Comparison of ENCODE assay signal across 24 mouse cellular contexts in the genomic region with DNA sequence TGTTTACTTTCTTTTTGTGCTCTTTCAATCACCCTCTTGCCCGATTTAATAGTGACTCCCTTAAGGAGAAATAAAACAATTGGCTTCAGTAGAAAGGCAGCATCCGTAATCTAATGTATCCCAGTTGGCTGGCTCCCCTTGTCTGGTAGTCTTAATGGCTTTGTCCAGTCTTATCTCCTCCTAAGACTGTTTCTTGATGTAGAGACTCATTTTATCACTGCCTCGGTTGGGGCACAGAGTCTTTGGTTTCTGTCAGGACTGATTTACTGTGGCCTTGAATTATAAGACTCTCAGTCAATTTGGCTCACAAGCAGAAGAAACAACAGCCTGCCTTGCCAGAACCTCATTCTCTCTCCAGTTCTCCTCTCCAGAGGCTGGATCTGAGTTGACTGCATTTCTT.
DNase-seq lines count a peak whose midpoint lies in the region; ATAC-seq lines count a peak whose summit lies in the region.
"Had no signal": no experiment of that assay in that cellular context is flagged by ENCODE, and none has a peak within 500 bp of the region (broad histone marks: within the 10 kb centered on the region; RNA-seq: fewer than 3 reads in every experiment).

No protein-coding gene starts in this region.

- H3K9me3 ChIP-seq in kidney, embryonic 14.5 days (ENCODE audit: control insufficient read depth, low read length): no peaks in the 10 kb centered on the region
- H3K9me3 ChIP-seq in kidney, embryonic 15.5 days (replicated peaks): no peaks in the 10 kb centered on the region
- H3K9me3 ChIP-seq in lung, embryonic 15.5 days: no peaks in the 10 kb centered on the region
- H3K9me3 ChIP-seq: embryonic facial prominence, embryonic 15.5 days; forebrain, embryonic 10.5 days; heart, embryonic 12.5 days; hindbrain, embryonic 10.5 days; hindbrain, embryonic 15.5 days had no signal

- WGBS in kidney, embryonic 14.5 days: 44% methylated on average over 3 of the region's 3 CpGs
- 52% methylated on average over 3 of the region's 3 CpGs for WGBS in kidney, embryonic 15.5 days
- WGBS in lung, embryonic 15.5 days: 32% methylated on average over 3 of the region's 3 CpGs

- no peak overlapping the region for H3K27ac ChIP-seq in kidney, embryonic 14.5 days (ENCODE audit: low read depth, low read length)
- H3K27ac ChIP-seq in kidney, embryonic 15.5 days: no peak overlapping the region
- no peak overlapping the region for H3K27ac ChIP-seq in lung, embryonic 15.5 days
- H3K27ac ChIP-seq: embryonic facial prominence, embryonic 15.5 days; forebrain, embryonic 10.5 days; gastrocnemius, adult 2 months; hindbrain, embryonic 10.5 days; hindbrain, embryonic 15.5 days had no signal

- no peaks in the 10 kb centered on the region for H3K36me3 ChIP-seq in kidney, embryonic 14.5 days (ENCODE audit: control insufficient read depth, insufficient read depth, low read length)
- no peaks in the 10 kb centered on the region for H3K36me3 ChIP-seq in kidney, embryonic 15.5 days
- no peaks in the 10 kb centered on the region for H3K36me3 ChIP-seq in lung, embryonic 15.5 days
- H3K36me3 ChIP-seq: embryonic facial prominence, embryonic 15.5 days; forebrain, embryonic 10.5 days; G1E; heart, embryonic 12.5 days; hindbrain, embryonic 10.5 days; hindbrain, embryonic 15.5 days had no signal

- no peaks in the 10 kb centered on the region for H3K27me3 ChIP-seq in kidney, embryonic 14.5 days (ENCODE audit: control insufficient read depth, insufficient read depth, low read length)
- H3K27me3 ChIP-seq in kidney, embryonic 15.5 days: no peaks in the 10 kb centered on the region
- H3K27me3 ChIP-seq in lung, embryonic 15.5 days: no peaks in the 10 kb centered on the region
- H3K27me3 ChIP-seq: embryonic facial prominence, embryonic 15.5 days; heart, embryonic 12.5 days; hindbrain, embryonic 15.5 days had no signal

- H3K9ac ChIP-seq in kidney, embryonic 14.5 days (ENCODE audit: low read depth, low read length): no peak overlapping the region
- no peak overlapping the region for H3K9ac ChIP-seq in kidney, embryonic 15.5 days
- no peak overlapping the region for H3K9ac ChIP-seq in lung, embryonic 15.5 days
- H3K9ac ChIP-seq: embryonic facial prominence, embryonic 15.5 days; heart, embryonic 12.5 days; hindbrain, embryonic 15.5 days had no signal

- H3K4me3 ChIP-seq in kidney, embryonic 14.5 days (ENCODE audit: low read length): no peak overlapping the region
- H3K4me3 ChIP-seq in kidney, embryonic 15.5 days (replicated peaks): no peak overlapping the region
- H3K4me3 ChIP-seq in lung, embryonic 15.5 days: no peak overlapping the region
- H3K4me3 ChIP-seq: embryonic facial prominence, embryonic 15.5 days; erythroblast, embryonic 14.5 days; forebrain, embryonic 10.5 days; gastrocnemius, adult 2 months; heart, embryonic 12.5 days; hindbrain, embryonic 10.5 days; hindbrain, embryonic 15.5 days had no signal

- peak; percentile 71; the same call in 1 of the 2 replicates for ATAC-seq in kidney, embryonic 14.5 days (ENCODE audit: low FRiP score, low TSS enrichment)
- no peak for ATAC-seq in kidney, embryonic 15.5 days (replicated peaks; ENCODE audit: low FRiP score)
- peak; percentile 39; the same call in 1 of the 2 replicates for ATAC-seq in lung, embryonic 15.5 days (ENCODE audit: borderline replicate concordance, extremely low read depth, low FRiP score, low TSS enrichment)
- ATAC-seq: CD4-positive, CD25-positive, alpha-beta regulatory T cell, adult 4 months; forebrain, embryonic 14.5 days had no signal

- DNase-seq in adrenal gland, adult (ENCODE audit: inconsistent age in 2 of 2, low spot score in 1 of 2): peak; percentile 14 to 49
- no peak for DNase-seq in adrenal gland, adult 8-10 months
- DNase-seq in lung, adult 18-20 months: no peak
- DNase-seq in testis, postnatal 14 days (ENCODE audit: low spot score): peak; percentile 3
- no peak for DNase-seq in testis, postnatal 10 days (ENCODE audit: low spot score)
- DNase-seq: adrenal gland, postnatal 25 days; B cell, adult 2 months; cerebellum, adult 18-20 months; cerebellum, adult 9-11 months; cerebellum, postnatal 36 days; gastrocnemius, adult 2 months; gastrocnemius, postnatal 25 days had no signal

- H3K4me1 ChIP-seq in kidney, embryonic 14.5 days (ENCODE audit: control insufficient read depth, insufficient read depth, low read length): no peaks in the 10 kb centered on the region
- no peaks in the 10 kb centered on the region for H3K4me1 ChIP-seq in kidney, embryonic 15.5 days
- no peaks in the 10 kb centered on the region for H3K4me1 ChIP-seq in lung, embryonic 15.5 days
- H3K4me1 ChIP-seq: embryonic facial prominence, embryonic 15.5 days; forebrain, embryonic 10.5 days; heart, embryonic 12.5 days; hindbrain, embryonic 10.5 days had no signal

- no peak overlapping the region for H3K4me2 ChIP-seq in kidney, embryonic 14.5 days (replicated peaks; ENCODE audit: low read depth, low read length)
- no peak overlapping the region for H3K4me2 ChIP-seq in kidney, embryonic 15.5 days
- H3K4me2 ChIP-seq in lung, embryonic 15.5 days: no peak overlapping the region
- H3K4me2 ChIP-seq: embryonic facial prominence, embryonic 15.5 days; heart, embryonic 12.5 days; hindbrain, embryonic 15.5 days had no signal

Comparison
In these comparisons a context has a peak if more than half of its experiments do, and no peak if none do; other contexts are left out.
1. DNase-seq: peak in adrenal gland, adult (2 of 2) and testis, postnatal 14 days (single experiment); none in adrenal gland, adult 8-10 months (single experiment), lung, adult 18-20 months (0 of 2) and testis, postnatal 10 days (single experiment).